Mouse (Mus musculus) stomach, embryonic 16.5 days (tissue): Measurements from ENCODE around the gene Ctso. TPM values are rescaled to one million over a fixed set of nuclear protein-coding genes. Genes with fewer than 3 reads are reported as not detected.

ENCODE experiments used
- ATAC-seq: fragments of 200-750 bp; cut with Nextera tagmentation; 2 replicates; pipeline ENCODE4 v1.8.0; 2017; ENCODE audit warnings: moderate number of reproducible peaks, moderate TSS enrichment; ENCODE audit not compliant: insufficient read depth, low FRiP score
- H3K27ac ChIP-seq: fragments of 300-500 bp; sonication (generic); 2 replicates; pipeline ENCODE4 v1.5.1; 2014; ENCODE audit warnings: low read length
- H3K27me3 ChIP-seq: fragments of 300-500 bp; sonication (generic); 2 replicates; pipeline ENCODE4 v1.6.1; 2014; ENCODE audit warnings: low read length, control low read depth, mixed read lengths; ENCODE audit not compliant: control insufficient read depth, insufficient read depth
- H3K36me3 ChIP-seq: fragments of 300-500 bp; sonication (generic); 2 replicates; pipeline ENCODE4 v1.6.1; 2014; ENCODE audit warnings: low read length; ENCODE audit not compliant: control insufficient read depth, insufficient read depth
- H3K4me1 ChIP-seq: fragments of 300-500 bp; sonication (generic); 2 replicates; pipeline ENCODE4 v1.6.1; 2014; ENCODE audit warnings: low read length, control low read depth, mixed read lengths; ENCODE audit not compliant: control insufficient read depth, insufficient read depth
- H3K4me2 ChIP-seq: fragments of 300-500 bp; sonication (generic); 2 replicates; pipeline ENCODE4 v1.6.1; 2014; ENCODE audit warnings: low read depth, low read length, mixed read lengths
- H3K4me3 ChIP-seq: fragments of 300-500 bp; sonication (generic); replicated peaks from 2 replicates; pipeline ENCODE4 v1.5.1; 2014; ENCODE audit warnings: mild to moderate bottlenecking, low read length
- H3K9ac ChIP-seq: fragments of 300-500 bp; sonication (generic); 2 replicates; pipeline ENCODE4 v1.6.1; 2014; ENCODE audit warnings: low read length
- H3K9me3 ChIP-seq: fragments of 300-500 bp; sonication (generic); replicated peaks from 2 replicates; pipeline ENCODE4 v1.6.1; 2016; ENCODE audit warnings: low read length, control low read depth; ENCODE audit not compliant: control insufficient read depth
- WGBS: fragments of 180-500 bp; shearing (Covaris S2); extraction: QIAGEN DNeasy Blood & Tissue Kit; methylation state at CpG from one replicate; pipeline ENCODE4 v1.1.7; 2014; 5-methylcytosine and 5-hydroxymethylcytosine counted together
- polyA plus RNA-seq: library from polyadenylated mRNA; unstranded; fragments of >200 nt; fragmentation: Nextera tagmentation; extraction: Ambion mirVana; gene quantifications from 2 replicates; pipeline ENCODE4 v1.2.1, GENCODE M21; 2015

Gene Ctso
- polyA plus RNA-seq, 1 experiment from 2014 or later = 19.3 TPM

DNA sequence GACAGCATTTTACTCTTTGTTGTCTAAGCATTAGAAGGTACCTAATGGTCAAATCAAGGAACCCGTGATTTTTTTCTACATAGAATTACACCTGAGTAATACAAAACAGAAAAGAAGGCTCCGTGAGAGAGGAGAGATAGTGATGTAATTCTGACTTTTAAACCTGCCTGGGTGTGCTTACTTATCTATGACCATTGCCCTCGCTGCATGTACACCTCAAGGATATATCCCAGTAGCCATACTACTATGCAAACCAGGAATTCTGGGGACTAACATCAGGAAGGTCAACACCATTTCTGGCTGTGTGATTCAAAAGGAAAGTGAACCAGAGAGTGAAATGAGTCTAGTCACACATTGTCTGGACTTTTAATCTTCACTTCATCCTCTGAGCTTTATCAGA is 9.9 kb downstream of the Ctso start:
- no peak overlapping the region for H3K27ac ChIP-seq
- no peaks in the 10 kb centered on the region for H3K9me3 ChIP-seq
- no peak overlapping the region for H3K9ac ChIP-seq
- no peaks in the 10 kb centered on the region for H3K36me3 ChIP-seq
- H3K4me2 ChIP-seq = no peak overlapping the region
- no peak for ATAC-seq
- no peak overlapping the region for H3K4me3 ChIP-seq
- WGBS = 85% methylated on average over 3 of the region's 3 CpGs
- no peaks in the 10 kb centered on the region for H3K27me3 ChIP-seq
- H3K4me1 ChIP-seq = no peaks in the 10 kb centered on the region

DNA sequence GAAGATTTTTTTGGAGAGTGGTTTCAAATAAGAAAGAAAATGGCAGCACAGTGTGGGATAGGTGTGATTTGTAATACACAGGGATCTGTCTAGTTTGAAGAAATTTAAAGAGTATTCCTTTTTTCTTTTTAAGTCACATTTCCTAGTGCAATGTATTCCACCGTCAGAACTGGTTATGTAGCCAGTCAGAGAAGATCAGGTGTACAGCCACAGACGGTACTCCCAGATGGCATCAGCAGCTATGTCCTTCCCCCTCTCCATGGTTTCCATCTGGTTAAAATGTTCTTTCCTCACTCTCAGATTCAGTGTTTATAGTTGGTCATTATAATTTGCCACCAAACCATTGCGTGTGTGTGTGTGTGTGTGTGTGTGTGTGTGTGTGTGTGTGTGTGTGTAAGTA is 10.7 kb downstream of the Ctso start:
- no peak for ATAC-seq
- Histone ChIP-seq H3K27ac (no peak overlapping the region), H3K9me3 (no peaks in the 10 kb centered on the region), H3K4me3 (no peak overlapping the region), H3K4me1 (no peaks in the 10 kb centered on the region), H3K36me3 (no peaks in the 10 kb centered on the region), H3K27me3 (no peaks in the 10 kb centered on the region), H3K9ac (no peak overlapping the region), H3K4me2 (no peak overlapping the region)
- 92% methylated on average over 3 of the region's 3 CpGs for WGBS

DNA sequence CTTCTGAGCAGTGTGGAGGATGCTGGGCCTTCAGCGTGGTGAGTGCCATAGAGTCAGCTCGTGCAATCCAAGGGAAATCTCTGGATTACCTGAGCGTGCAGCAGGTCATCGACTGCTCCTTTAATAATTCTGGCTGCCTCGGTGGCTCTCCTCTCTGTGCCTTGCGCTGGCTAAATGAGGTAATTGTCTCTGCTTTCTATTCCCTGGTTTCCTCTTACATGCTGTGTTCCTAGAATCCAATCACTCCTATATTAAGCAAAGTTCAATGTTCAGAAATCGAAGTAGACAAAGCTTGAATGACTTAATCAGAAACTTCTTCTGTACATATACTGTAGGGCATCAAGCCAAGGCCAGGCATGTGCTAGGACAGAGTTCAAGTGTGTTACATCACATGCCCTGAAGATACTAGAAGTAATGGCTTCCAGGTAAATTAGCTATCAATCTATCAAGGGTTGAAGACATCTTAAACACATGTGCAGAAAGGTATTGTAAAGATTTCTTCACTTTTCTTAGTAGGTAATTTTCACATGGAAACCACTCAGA is 12.5 kb downstream of the Ctso start:
- Histone ChIP-seq H3K4me2 (no peak overlapping the region), H3K4me3 (no peak overlapping the region), H3K9me3 (no peaks in the 10 kb centered on the region), H3K9ac (no peak overlapping the region), H3K27me3 (no peaks in the 10 kb centered on the region), H3K4me1 (no peaks in the 10 kb centered on the region), H3K27ac (no peak overlapping the region), H3K36me3 (no peaks in the 10 kb centered on the region)
- 90% methylated on average over 7 of the region's 7 CpGs for WGBS
- no peak for ATAC-seq

DNA sequence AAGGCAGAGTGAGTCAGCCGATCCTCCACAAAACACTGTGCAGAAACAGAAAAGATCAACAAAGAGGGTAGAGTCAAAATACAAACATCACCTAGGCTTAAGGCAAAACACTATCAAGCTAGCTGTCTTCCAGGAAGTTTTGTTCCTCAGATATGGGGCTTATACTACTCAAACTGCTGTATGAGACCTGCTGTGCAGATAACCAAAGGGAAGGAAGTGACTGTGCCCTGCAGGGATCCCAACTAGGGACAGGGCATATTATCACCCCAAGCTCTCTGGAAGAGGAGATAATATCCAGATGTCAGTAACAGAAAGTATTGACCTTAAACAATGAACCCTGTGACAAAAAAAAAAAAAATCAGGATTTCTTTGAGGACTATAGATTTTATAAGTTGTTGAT is 16.6 kb downstream of the Ctso start:
- H3K27me3 ChIP-seq = no peaks in the 10 kb centered on the region
- no peak overlapping the region for H3K4me3 ChIP-seq
- no peak overlapping the region for H3K4me2 ChIP-seq
- no peaks in the 10 kb centered on the region for H3K4me1 ChIP-seq
- H3K9ac ChIP-seq = no peak overlapping the region
- H3K27ac ChIP-seq = no peak overlapping the region
- ATAC-seq = no peak
- H3K9me3 ChIP-seq = no peaks in the 10 kb centered on the region
- 76% methylated on average over 1 of the region's 1 CpGs for WGBS
- no peaks in the 10 kb centered on the region for H3K36me3 ChIP-seq

DNA sequence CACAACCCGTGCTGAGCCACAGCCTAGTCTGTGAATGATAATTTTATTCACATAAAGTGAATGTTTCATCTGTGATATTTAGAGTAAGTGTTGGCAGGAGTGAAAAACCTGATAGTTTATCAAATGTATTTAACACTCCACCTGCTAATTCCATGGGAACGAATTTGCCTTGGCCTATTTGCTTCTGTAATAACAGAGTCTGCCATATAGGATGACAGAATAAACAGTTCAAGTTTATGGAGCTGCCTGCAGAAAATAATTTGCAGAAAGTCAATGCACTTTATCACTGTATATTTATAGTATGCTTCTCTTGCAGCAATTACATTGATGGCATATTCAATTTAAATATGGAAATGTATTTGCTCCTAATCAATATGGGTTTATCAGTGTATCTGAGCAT is 19.4 kb downstream of the Ctso start:
- Histone ChIP-seq H3K4me3 (no peak overlapping the region), H3K4me1 (no peaks in the 10 kb centered on the region), H3K36me3 (no peaks in the 10 kb centered on the region), H3K27me3 (no peaks in the 10 kb centered on the region), H3K9me3 (no peaks in the 10 kb centered on the region), H3K9ac (no peak overlapping the region), H3K4me2 (no peak overlapping the region), H3K27ac (no peak overlapping the region)
- ATAC-seq = no peak
- WGBS = 65% methylated on average over 2 of the region's 2 CpGs

DNA sequence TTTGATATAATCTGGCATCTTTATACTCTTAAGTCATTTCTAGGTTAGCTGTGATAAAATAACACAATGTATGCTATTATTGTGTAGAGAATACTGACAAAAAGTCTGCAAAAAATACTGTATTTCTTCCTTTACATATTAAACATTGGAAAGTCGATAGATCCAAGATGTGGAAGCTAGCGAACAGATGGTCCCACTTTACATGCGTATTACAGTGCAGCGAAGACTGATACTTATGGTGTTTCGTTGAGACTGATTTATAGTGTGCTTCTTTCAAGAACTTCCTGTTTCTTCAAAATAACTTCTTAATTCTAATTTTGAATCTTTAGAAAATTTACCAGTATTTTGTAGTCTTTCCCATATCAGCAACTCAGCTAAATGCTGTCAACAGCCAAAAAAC is 25.1 kb downstream of the Ctso start:
- H3K4me3 ChIP-seq = no peak overlapping the region
- H3K9me3 ChIP-seq = no peaks in the 10 kb centered on the region
- no peak overlapping the region for H3K4me2 ChIP-seq
- no peaks in the 10 kb centered on the region for H3K4me1 ChIP-seq
- H3K27me3 ChIP-seq = no peaks in the 10 kb centered on the region
- H3K27ac ChIP-seq = no peak overlapping the region
- no peak overlapping the region for H3K9ac ChIP-seq
- WGBS = 85% methylated on average over 5 of the region's 5 CpGs
- ATAC-seq = no peak
- H3K36me3 ChIP-seq = no peaks in the 10 kb centered on the region

DNA sequence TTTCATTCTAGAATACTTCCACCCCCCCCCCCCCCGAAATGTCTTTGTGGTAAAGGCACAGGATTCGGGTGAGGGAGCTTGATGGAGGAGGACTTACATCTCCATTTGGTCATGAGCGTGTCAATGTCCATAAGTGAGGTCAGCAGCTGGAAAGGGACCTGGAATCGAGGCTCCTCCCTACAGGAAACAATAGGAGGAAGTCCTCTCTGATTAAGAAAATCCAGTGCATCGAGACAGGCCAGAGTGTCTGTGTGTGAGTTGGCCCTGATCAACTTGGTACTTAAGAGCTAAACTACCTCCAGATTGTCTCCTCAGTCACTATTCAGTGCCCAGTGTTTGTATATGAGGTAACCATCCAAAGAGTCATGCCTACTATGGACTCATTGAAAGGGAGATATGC is 28.9 kb downstream of the Ctso start:
- no peak for ATAC-seq
- H3K27ac ChIP-seq = no peak overlapping the region
- no peaks in the 10 kb centered on the region for H3K36me3 ChIP-seq
- H3K27me3 ChIP-seq = no peaks in the 10 kb centered on the region
- H3K4me1 ChIP-seq = no peaks in the 10 kb centered on the region
- no peak overlapping the region for H3K4me3 ChIP-seq
- WGBS = 81% methylated on average over 5 of the region's 5 CpGs
- H3K9ac ChIP-seq = no peak overlapping the region
- H3K4me2 ChIP-seq = no peak overlapping the region
- no peaks in the 10 kb centered on the region for H3K9me3 ChIP-seq

DNA sequence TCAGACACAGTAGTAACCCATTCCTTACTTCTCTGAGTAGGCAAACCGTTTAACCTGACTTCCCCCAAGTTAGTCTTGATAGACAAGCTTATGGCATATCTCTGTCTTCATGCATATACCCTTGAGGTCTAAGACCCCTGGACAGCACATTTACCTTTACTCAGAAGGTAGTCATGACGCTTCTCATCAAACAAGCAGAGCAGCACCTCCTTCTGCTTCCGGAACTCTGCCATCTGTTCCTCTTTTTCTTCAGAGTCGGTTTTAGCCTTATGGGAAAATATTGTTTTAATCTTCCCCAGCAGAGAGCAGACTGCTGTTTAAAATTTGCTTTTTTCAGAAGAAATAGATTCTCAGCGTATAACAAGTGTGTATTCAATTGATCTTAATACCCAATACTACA is 31.4 kb downstream of the Ctso start:
- Histone ChIP-seq H3K4me3 (no peak overlapping the region), H3K27me3 (no peaks in the 10 kb centered on the region), H3K4me2 (no peak overlapping the region), H3K36me3 (no peaks in the 10 kb centered on the region), H3K9me3 (no peaks in the 10 kb centered on the region), H3K27ac (no peak overlapping the region), H3K4me1 (no peaks in the 10 kb centered on the region), H3K9ac (no peak overlapping the region)
- WGBS = 76% methylated on average over 5 of the region's 5 CpGs
- no peak for ATAC-seq

DNA sequence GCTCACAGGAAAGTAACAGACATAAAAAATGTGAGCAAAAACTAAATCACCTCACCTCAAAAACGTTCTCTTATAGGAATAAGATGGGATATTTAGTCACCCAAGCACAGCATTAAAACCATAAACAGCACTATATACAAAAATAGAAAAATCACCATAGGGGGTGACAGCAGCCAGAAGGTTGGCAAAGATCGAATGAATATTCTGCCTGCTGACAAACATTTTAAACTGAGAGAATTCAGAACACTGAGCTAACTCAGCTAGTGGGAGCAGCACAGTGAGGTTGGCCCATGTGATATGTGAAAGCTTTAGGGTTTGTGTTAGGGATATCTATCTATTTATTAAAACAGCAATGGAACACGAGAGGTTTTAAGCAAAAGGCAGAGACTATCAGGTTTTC is 32.2 kb downstream of the Ctso start:
- Histone ChIP-seq H3K9me3 (no peaks in the 10 kb centered on the region), H3K4me1 (no peaks in the 10 kb centered on the region), H3K27ac (no peak overlapping the region), H3K9ac (no peak overlapping the region), H3K4me3 (no peak overlapping the region), H3K4me2 (no peak overlapping the region), H3K36me3 (no peaks in the 10 kb centered on the region), H3K27me3 (no peaks in the 10 kb centered on the region)
- WGBS = 67% methylated on average over 3 of the region's 3 CpGs
- ATAC-seq = no peak

DNA sequence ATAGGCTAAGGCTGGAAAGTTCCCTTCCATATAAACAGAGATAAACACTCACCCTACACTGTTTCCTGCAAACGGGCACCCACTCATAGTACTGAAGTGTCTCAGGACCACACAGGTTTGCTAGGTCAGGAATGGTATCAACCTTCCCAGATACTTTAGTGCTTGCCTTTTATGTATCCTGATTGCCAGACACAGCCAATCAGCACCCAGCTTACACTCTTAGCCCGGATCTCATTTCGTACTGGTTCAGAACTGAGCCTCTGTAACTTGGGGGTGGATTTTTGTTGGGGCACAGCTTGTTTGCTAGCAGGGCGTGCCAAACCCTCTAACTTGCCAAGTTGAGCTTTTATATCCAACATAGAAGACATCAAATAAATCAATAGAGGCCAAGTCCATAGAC is 43.2 kb downstream of the Ctso start:
- no peaks in the 10 kb centered on the region for H3K9me3 ChIP-seq
- 29% methylated on average over 4 of the region's 4 CpGs for WGBS
- ATAC-seq = no peak
- no peaks in the 10 kb centered on the region for H3K36me3 ChIP-seq
- no peaks in the 10 kb centered on the region for H3K4me1 ChIP-seq
- no peak overlapping the region for H3K9ac ChIP-seq
- H3K27ac ChIP-seq = no peak overlapping the region
- no peak overlapping the region for H3K4me3 ChIP-seq
- no peaks in the 10 kb centered on the region for H3K27me3 ChIP-seq
- no peak overlapping the region for H3K4me2 ChIP-seq
